8 mouse cellular contexts compared by ENCODE assay signal in genomic region chr14:55093927-55094326, GRCm38 (mm10). TPM values are rescaled to one million over a fixed set of nuclear protein-coding genes. Genes with fewer than 3 reads are reported as not detected.
A peak's percentile ranks its signal among the peaks of the same experiment; 100 is the strongest.
DNase-seq lines count a peak whose midpoint lies in the region; ATAC-seq and TF ChIP-seq lines count a peak whose summit lies in the region.

No protein-coding gene starts in this region.

- peak; percentile 34; the same call in 1 of the 2 replicates for TF ChIP-seq CTCF in layer of hippocampus, adult 2 months (conservative IDR thresholded peaks at IDR 0.05)
- TF ChIP-seq CTCF in hindbrain, postnatal 0 days (IDR thresholded peaks at IDR 0.05; ENCODE audit: low read depth), result peak; percentile 36

- H3K27ac ChIP-seq in layer of hippocampus, adult 2 months, result peak overlapping the region; percentile 96; the same call in 1 of the 2 replicates
- 0 out of 2 replicates have a peak overlapping the region, but pooled peaks have one; percentile 93 for H3K27ac ChIP-seq in hindbrain, postnatal 0 days
- H3K27ac ChIP-seq in midbrain, embryonic 15.5 days, result peak overlapping the region; percentile 97; the same call in 1 of the 2 replicates

- H3K4me3 ChIP-seq in layer of hippocampus, adult 2 months, result no peak overlapping the region
- H3K4me3 ChIP-seq in hindbrain, postnatal 0 days (ENCODE audit: low read length), result no peak overlapping the region
- no peak overlapping the region; the same call in 1 of the 2 replicates for H3K4me3 ChIP-seq in midbrain, embryonic 15.5 days

- no peaks in the 10 kb centered on the region for H3K36me3 ChIP-seq in hindbrain, postnatal 0 days (ENCODE audit: insufficient read depth, low read length)
- 0 out of 2 replicates have a peak, but pooled peaks cover 3% of the 10 kb centered on the region for H3K36me3 ChIP-seq in midbrain, embryonic 15.5 days (replicated peaks)

- H3K4me1 ChIP-seq in hindbrain, postnatal 0 days (ENCODE audit: insufficient read depth, low read length), result peaks cover 28% of the 10 kb centered on the region
- peaks cover 56% of the 10 kb centered on the region for H3K4me1 ChIP-seq in midbrain, embryonic 15.5 days

- peak overlapping the region; percentile 74; the same call in 1 of the 2 replicates for H3K4me2 ChIP-seq in hindbrain, postnatal 0 days (ENCODE audit: low read depth, low read length)
- H3K4me2 ChIP-seq in midbrain, embryonic 15.5 days, result peak overlapping the region; percentile 72; the same call in 1 of the 2 replicates

- intact Hi-C loops in heart, postnatal 14 days (cut with DNase I), result loop anchor here (5.0 to 10.0 kb wide), 2 partner anchors 229 to 842 kb away; partner anchors contain the start of genes Abhd4 and Dad1

- DNase-seq in layer of hippocampus, adult 2 months (ENCODE audit: low spot score in 2 of 2), result no peak
- DNase-seq in layer of hippocampus, adult 8-10 months (ENCODE audit: low spot score in 2 of 2), result no peak
- peak; percentile 88 for DNase-seq in R1 (ENCODE audit: low read depth, low spot score)
- no peak for DNase-seq in hindbrain, postnatal 0 days (ENCODE audit: low spot score)
- no peak for DNase-seq in adrenal gland, postnatal 4 days (ENCODE audit: low spot score in 2 of 2)
- DNase-seq in ovary, adult 18-20 months (ENCODE audit: low spot score), result no peak
- no peak for DNase-seq in heart, postnatal 14 days

- 38% methylated on average over 6 of the region's 6 CpGs for WGBS in hindbrain, postnatal 0 days
- 41% methylated on average over 6 of the region's 6 CpGs for WGBS in midbrain, embryonic 15.5 days

- ATAC-seq in hindbrain, postnatal 0 days, result no peak
- ATAC-seq in midbrain, embryonic 15.5 days (replicated peaks), result no peak

- no peak overlapping the region for H3K9ac ChIP-seq in hindbrain, postnatal 0 days (replicated peaks; ENCODE audit: low read length)
- H3K9ac ChIP-seq in midbrain, embryonic 15.5 days, result no peak overlapping the region

- H3K9me3 ChIP-seq in hindbrain, postnatal 0 days (ENCODE audit: low read length), result no peaks in the 10 kb centered on the region
- no peaks in the 10 kb centered on the region for H3K9me3 ChIP-seq in midbrain, embryonic 15.5 days

- H3K27me3 ChIP-seq in hindbrain, postnatal 0 days (ENCODE audit: insufficient read depth, low read length), result no peaks in the 10 kb centered on the region
- H3K27me3 ChIP-seq in midbrain, embryonic 15.5 days (replicated peaks), result no peaks in the 10 kb centered on the region

RNA-seq across cellular contexts. Expression of gene Thtpa, which starts 0.7 kb away (rescaled TPM):
- 10 to 100 TPM; 19.3 to 23.7 TPM for total RNA-seq in layer of hippocampus, adult 2 months (2021)
- total RNA-seq in layer of hippocampus, adult 8-10 months (2022), result 10 to 100 TPM; 19.5 to 23.2 (median 22.3) TPM
- total RNA-seq in hindbrain, postnatal 0 days (2014; rRNA removed), result 37.7 and 44.1 TPM in 2 replicates
- 31.8 and 32.8 TPM in 2 replicates for polyA plus RNA-seq in hindbrain, postnatal 0 days (2015; fragmentation: Nextera tagmentation; extraction: Ambion mirVana)
- polyA plus RNA-seq in midbrain, embryonic 15.5 days (2015; fragmentation: Nextera tagmentation; extraction: Ambion mirVana), result 38.8 and 39.5 TPM in 2 replicates
- 10 to 100 TPM; 21.0 to 21.3 TPM for total RNA-seq in adrenal gland, postnatal 4 days (2021)
- 10 to 100 TPM in 1 of 2 experiments, 1 to 10 TPM in 1; 9.6 to 11.4 TPM for total RNA-seq in heart, postnatal 14 days (2021)

RNA-seq across cellular contexts. Expression of gene Zfhx2, which starts 1.8 kb away (rescaled TPM):
- total RNA-seq in layer of hippocampus, adult 2 months (2021), result 10 to 100 TPM; 55.5 to 67.3 TPM
- total RNA-seq in layer of hippocampus, adult 8-10 months (2022), result 10 to 100 TPM; 45.9 to 69.4 (median 55.7) TPM
- total RNA-seq in hindbrain, postnatal 0 days (2014; rRNA removed), result 10.7 and 10.9 TPM in 2 replicates
- polyA plus RNA-seq in hindbrain, postnatal 0 days (2015; fragmentation: Nextera tagmentation; extraction: Ambion mirVana), result 8.1 and 8.4 TPM in 2 replicates
- 33.7 and 37.5 TPM in 2 replicates for polyA plus RNA-seq in midbrain, embryonic 15.5 days (2015; fragmentation: Nextera tagmentation; extraction: Ambion mirVana)
- total RNA-seq in adrenal gland, postnatal 4 days (2021), result 10 to 100 TPM; 11.9 to 13.5 TPM
- 1 to 10 TPM; 2.5 to 3.3 TPM for total RNA-seq in heart, postnatal 14 days (2021)

RNA-seq across cellular contexts. Expression of gene Ap1g2, which starts 12.5 kb away (rescaled TPM):
- total RNA-seq in layer of hippocampus, adult 2 months (2021), result 10 to 100 TPM; 15.4 to 19.3 TPM
- total RNA-seq in layer of hippocampus, adult 8-10 months (2022), result 10 to 100 TPM; 10.8 to 20.7 (median 14.8) TPM
- total RNA-seq in hindbrain, postnatal 0 days (2014; rRNA removed), result 5.7 and 6.5 TPM in 2 replicates
- 5.9 and 6.1 TPM in 2 replicates for polyA plus RNA-seq in hindbrain, postnatal 0 days (2015; fragmentation: Nextera tagmentation; extraction: Ambion mirVana)
- polyA plus RNA-seq in midbrain, embryonic 15.5 days (2015; fragmentation: Nextera tagmentation; extraction: Ambion mirVana), result 7.5 and 9.2 TPM in 2 replicates
- total RNA-seq in adrenal gland, postnatal 4 days (2021), result 10 to 100 TPM; 30.3 to 34.0 TPM
- 1 to 10 TPM; 4.6 to 5.4 TPM for total RNA-seq in heart, postnatal 14 days (2021)

RNA-seq across cellular contexts. Expression of gene Jph4, which starts 22.8 kb away (rescaled TPM):
- total RNA-seq in layer of hippocampus, adult 2 months (2021), result 100 to 1,000 TPM; 453 to 476 TPM
- 100 to 1,000 TPM; 361 to 416 (median 386) TPM for total RNA-seq in layer of hippocampus, adult 8-10 months (2022)
- 124 and 126 TPM in 2 replicates for total RNA-seq in hindbrain, postnatal 0 days (2014; rRNA removed)
- polyA plus RNA-seq in hindbrain, postnatal 0 days (2015; fragmentation: Nextera tagmentation; extraction: Ambion mirVana), result 28.3 and 29.4 TPM in 2 replicates
- polyA plus RNA-seq in midbrain, embryonic 15.5 days (2015; fragmentation: Nextera tagmentation; extraction: Ambion mirVana), result 39.7 and 42.5 TPM in 2 replicates
- total RNA-seq in adrenal gland, postnatal 4 days (2021), result 10 to 100 TPM; 11.9 to 14.8 TPM
- under 1 TPM; 0.10 to 0.36 TPM for total RNA-seq in heart, postnatal 14 days (2021)
